Mouse (Mus musculus) layer of hippocampus, adult 18-20 months (tissue): ENCODE results near the gene Bptf. TPM values are rescaled to one million over a fixed set of nuclear protein-coding genes. Genes with fewer than 3 reads are reported as not detected.
"Not testable (repeated sequence)": the region's sequence is repeated elsewhere in the genome, so short reads cannot be mapped to it uniquely, and the experiment has no call there.

Experiments
- DNase-seq, 2 experiments: peaks; one replicate each; pipeline ENCODE4 v3.0.0; 2022; ENCODE audit warnings: low spot score in 2 of 2
- total RNA-seq, 2 experiments: library from RNA; stranded (reverse); gene quantifications; 2 replicates each; pipeline ENCODE4 v1.2.3; 2021

The Bptf gene
- total RNA-seq, 2 experiments from 2014 or later: 71.7 to 74.0 TPM

GRCm38 (mm10) chr11:107019318-107019717 is 112.6 kb downstream of the Bptf start:
- no peak for DNase-seq

- no peak for DNase-seq
Measured at GRCm38 (mm10) chr11:107018606-107019005, 113.3 kb downstream of the Bptf start.

GRCm38 (mm10) chr11:107017339-107017886 is 114.5 kb downstream of the Bptf start:
- no peak for DNase-seq

GRCm38 (mm10) chr11:107016893-107017292 is 115.0 kb downstream of the Bptf start:
- DNase-seq: no peak

- not testable (repeated sequence) for DNase-seq
Measured at GRCm38 (mm10) chr11:107015535-107016187, 116.3 kb downstream of the Bptf start.

- DNase-seq: no peak
Measured at GRCm38 (mm10) chr11:107014597-107015309, 117.2 kb downstream of the Bptf start.

- DNase-seq: no peak
Measured at GRCm38 (mm10) chr11:107014020-107014585, 117.8 kb downstream of the Bptf start.

GRCm38 (mm10) chr11:107012324-107013017 is 119.5 kb downstream of the Bptf start:
- DNase-seq: peak; percentile 99 to 100

- DNase-seq: no peak
Measured at GRCm38 (mm10) chr11:107011669-107012323, 120.1 kb downstream of the Bptf start.

GRCm38 (mm10) chr11:107011171-107011570 is 120.8 kb downstream of the Bptf start:
- no peak for DNase-seq

GRCm38 (mm10) chr11:107010447-107010846 is 121.5 kb downstream of the Bptf start:
- no peak for DNase-seq

GRCm38 (mm10) chr11:107005538-107005937 is 126.4 kb downstream of the Bptf start:
- DNase-seq: no peak

GRCm38 (mm10) chr11:107001760-107002675 is 129.9 kb downstream of the Bptf start:
- DNase-seq: no peak

GRCm38 (mm10) chr11:106999949-107000513 is 131.9 kb downstream of the Bptf start:
- no peak for DNase-seq

- peak; percentile 79 to 90 for DNase-seq
Measured at GRCm38 (mm10) chr11:106999151-106999948, 132.6 kb downstream of the Bptf start, which contains the start of gene Kpna2. TSS of gene Kpna2 (minus strand) at chr11:106999541.

GRCm38 (mm10) chr11:106998651-106999150 is 133.2 kb downstream of the Bptf start:
- DNase-seq: peak; percentile 13 to 24

- DNase-seq: no peak
Measured at GRCm38 (mm10) chr11:106997976-106998375, 134.0 kb downstream of the Bptf start.

- DNase-seq: not testable (repeated sequence)
Measured at GRCm38 (mm10) chr11:106996492-106996891, 135.4 kb downstream of the Bptf start.
